Mouse (Mus musculus) hindbrain, embryonic 14.5 days (tissue): ENCODE measurements around the gene Lrfn4. TPM values are rescaled to one million over a fixed set of nuclear protein-coding genes. Genes with fewer than 3 reads are reported as not detected.

Experiments used
- microRNA-seq: library from miRNA; unstranded; fragments of <30 nt; microRNA quantifications from one replicate; pipeline ENCODE4, GENCODE M21; 2016
- polyA plus RNA-seq: library from polyadenylated mRNA; unstranded; fragments of >200 nt; fragmentation: Nextera tagmentation; extraction: Ambion mirVana; gene quantifications from 2 replicates; pipeline ENCODE4 v1.2.1, GENCODE M21; 2014

Lrfn4 gene
- polyA plus RNA-seq, 1 experiment from 2014 or later: 17.9 TPM

Small RNA genes lying within 50 kb of the gene (microRNA-seq; reads per million reads assigned to microRNA genes)
- not detected for gene Mir6986

Other genes with a start within 250 kb of the Lrfn4 start
- 37.3 and 40.7 TPM in 2 replicates for gene Kdm2a, start 217.4 kb downstream of the Lrfn4 start, polyA plus RNA-seq
- gene Rhod, start 176.2 kb downstream of the Lrfn4 start, polyA plus RNA-seq: 5.8 and 7.2 TPM in 2 replicates
- gene Syt12, start 138.2 kb downstream of the Lrfn4 start, polyA plus RNA-seq: 4.1 and 5.9 TPM in 2 replicates
- gene 2010003K11Rik, start 117.1 kb downstream of the Lrfn4 start, polyA plus RNA-seq: not detected in 2 replicates
- 27.5 and 31.3 TPM in 2 replicates for gene Pcx, start 105.2 kb downstream of the Lrfn4 start, polyA plus RNA-seq
- 47.0 and 53.3 TPM in 2 replicates for gene Rce1, start 10.0 kb upstream of the Lrfn4 start, polyA plus RNA-seq
- gene Gm960, start 83.0 kb upstream of the Lrfn4 start, polyA plus RNA-seq: 5.4 and 6.3 TPM in 2 replicates
- gene Sptbn2, start 95.5 kb upstream of the Lrfn4 start, polyA plus RNA-seq: 38.3 and 38.4 TPM in 2 replicates
- gene Rbm4b, start 140.8 kb upstream of the Lrfn4 start, polyA plus RNA-seq: 132 and 136 TPM in 2 replicates
- gene Rbm4, start 178.2 kb upstream of the Lrfn4 start, polyA plus RNA-seq: 78.9 and 82.7 TPM in 2 replicates
- gene Gm21992, start 195.9 kb upstream of the Lrfn4 start, polyA plus RNA-seq: 8.6 and 10.5 TPM in 2 replicates
- gene Rbm14, start 196.0 kb upstream of the Lrfn4 start, polyA plus RNA-seq: 56.3 and 62.8 TPM in 2 replicates
- gene Ccs, start 223.7 kb upstream of the Lrfn4 start, polyA plus RNA-seq: 31.9 and 41.4 TPM in 2 replicates
- gene Ccdc87, start 223.7 kb upstream of the Lrfn4 start, polyA plus RNA-seq: 0.71 and 0.81 TPM in 2 replicates
- 68.8 and 74.4 TPM in 2 replicates for gene Ctsf, start 239.5 kb upstream of the Lrfn4 start, polyA plus RNA-seq